ENCODE assay signal across 22 mouse cellular contexts in genomic region chr2:116289886-116290285, GRCm38 (mm10).
DNase-seq lines count a peak whose midpoint lies in the region; ATAC-seq and TF ChIP-seq lines count a peak whose summit lies in the region.
"Had no signal": no experiment of that assay in that cellular context is flagged by ENCODE, and none has a peak within 500 bp of the region (broad histone marks: within the 10 kb centered on the region; RNA-seq: fewer than 3 reads in every experiment).

No protein-coding gene starts in this region.

- no peaks in the 10 kb centered on the region for H3K9me3 ChIP-seq in forebrain, postnatal 0 days (ENCODE audit: low read length)
- no peaks in the 10 kb centered on the region for H3K9me3 ChIP-seq in forebrain, embryonic 11.5 days (ENCODE audit: control insufficient read depth, low read length)
- H3K9me3 ChIP-seq in midbrain, embryonic 15.5 days, result no peaks in the 10 kb centered on the region
- H3K9me3 ChIP-seq in midbrain, embryonic 10.5 days (replicated peaks), result no peaks in the 10 kb centered on the region
- no peaks in the 10 kb centered on the region for H3K9me3 ChIP-seq in hindbrain, embryonic 13.5 days
- H3K9me3 ChIP-seq: embryonic facial prominence, embryonic 12.5 days; heart, embryonic 12.5 days; hindbrain, embryonic 15.5 days had no signal

- no peak for TF ChIP-seq CTCF in forebrain, postnatal 0 days (IDR thresholded peaks at IDR 0.05; ENCODE audit: low read depth)

- H3K36me3 ChIP-seq in forebrain, postnatal 0 days (ENCODE audit: insufficient read depth), result no peaks in the 10 kb centered on the region
- no peaks in the 10 kb centered on the region for H3K36me3 ChIP-seq in forebrain, embryonic 11.5 days (ENCODE audit: control insufficient read depth, insufficient read depth, low read length)
- H3K36me3 ChIP-seq in midbrain, embryonic 15.5 days (replicated peaks), result no peaks in the 10 kb centered on the region
- no peaks in the 10 kb centered on the region for H3K36me3 ChIP-seq in midbrain, embryonic 10.5 days
- no peaks in the 10 kb centered on the region for H3K36me3 ChIP-seq in hindbrain, embryonic 13.5 days
- H3K36me3 ChIP-seq: embryonic facial prominence, embryonic 12.5 days; heart, embryonic 12.5 days; hindbrain, embryonic 15.5 days had no signal

- H3K27ac ChIP-seq in forebrain, postnatal 0 days (ENCODE audit: low read depth, low read length), result no peak overlapping the region
- no peak overlapping the region for H3K27ac ChIP-seq in forebrain, embryonic 11.5 days (ENCODE audit: low read depth, low read length)
- H3K27ac ChIP-seq in midbrain, embryonic 15.5 days, result no peak overlapping the region
- H3K27ac ChIP-seq in midbrain, embryonic 10.5 days (replicated peaks), result no peak overlapping the region
- H3K27ac ChIP-seq in hindbrain, embryonic 13.5 days, result peak overlapping the region; percentile 30; the same call in 1 of the 2 replicates
- H3K27ac ChIP-seq: embryonic facial prominence, embryonic 12.5 days; gastrocnemius, adult 2 months; hindbrain, embryonic 15.5 days had no signal

- H3K27me3 ChIP-seq in forebrain, postnatal 0 days (ENCODE audit: insufficient read depth, low read length), result no peaks in the 10 kb centered on the region
- no peaks in the 10 kb centered on the region for H3K27me3 ChIP-seq in forebrain, embryonic 11.5 days (ENCODE audit: control insufficient read depth, insufficient read depth, low read length)
- H3K27me3 ChIP-seq in midbrain, embryonic 15.5 days (replicated peaks), result no peaks in the 10 kb centered on the region
- H3K27me3 ChIP-seq in midbrain, embryonic 10.5 days (ENCODE audit: low read depth, poor library complexity, severe bottlenecking), result no peaks in the 10 kb centered on the region
- no peaks in the 10 kb centered on the region for H3K27me3 ChIP-seq in hindbrain, embryonic 13.5 days
- H3K27me3 ChIP-seq: CH12.LX; embryonic facial prominence, embryonic 12.5 days; heart, embryonic 12.5 days; hindbrain, embryonic 15.5 days had no signal

- WGBS in forebrain, postnatal 0 days, result 24% methylated on average over 7 of the region's 7 CpGs
- WGBS in forebrain, embryonic 11.5 days, result 69% methylated on average over 7 of the region's 7 CpGs
- WGBS in midbrain, embryonic 15.5 days, result 65% methylated on average over 7 of the region's 7 CpGs
- 92% methylated on average over 7 of the region's 7 CpGs for WGBS in midbrain, embryonic 10.5 days
- 59% methylated on average over 7 of the region's 7 CpGs for WGBS in hindbrain, embryonic 13.5 days

- H3K4me2 ChIP-seq in forebrain, postnatal 0 days (ENCODE audit: low read depth), result no peak overlapping the region
- no peak overlapping the region for H3K4me2 ChIP-seq in forebrain, embryonic 11.5 days (ENCODE audit: low read depth, low read length, severe bottlenecking)
- no peak overlapping the region for H3K4me2 ChIP-seq in midbrain, embryonic 15.5 days
- no peak overlapping the region for H3K4me2 ChIP-seq in hindbrain, embryonic 13.5 days
- H3K4me2 ChIP-seq: embryonic facial prominence, embryonic 12.5 days; heart, embryonic 12.5 days; hindbrain, embryonic 15.5 days had no signal

- DNase-seq in forebrain, postnatal 0 days, result peak; percentile 11
- DNase-seq in forebrain, embryonic 11.5 days (ENCODE audit: low spot score), result no peak
- no peak for DNase-seq in midbrain, embryonic 10.5 days (ENCODE audit: low spot score)
- DNase-seq in brain, adult 2 months (ENCODE audit: low read depth, low spot score), result peak; percentile 6
- DNase-seq in right cerebral cortex, adult 2 months (ENCODE audit: low spot score in 2 of 2), result no peak
- DNase-seq in gastrocnemius, adult 18-20 months (ENCODE audit: low spot score), result no peak
- DNase-seq: adrenal gland, postnatal 25 days; cerebellum, adult 11 months; cerebellum, adult 8-10 months; cerebellum, postnatal 14 days; gastrocnemius, adult 2 months; gastrocnemius, postnatal 25 days; kidney, adult 18-20 months had no signal

- no peak overlapping the region for H3K9ac ChIP-seq in forebrain, postnatal 0 days
- H3K9ac ChIP-seq in forebrain, embryonic 11.5 days (ENCODE audit: low read length), result no peak overlapping the region
- H3K9ac ChIP-seq in midbrain, embryonic 15.5 days, result no peak overlapping the region
- H3K9ac ChIP-seq in hindbrain, embryonic 13.5 days, result no peak overlapping the region
- H3K9ac ChIP-seq: embryonic facial prominence, embryonic 12.5 days; heart, embryonic 12.5 days; hindbrain, embryonic 15.5 days had no signal

- H3K4me1 ChIP-seq in forebrain, postnatal 0 days (ENCODE audit: insufficient read depth), result no peaks in the 10 kb centered on the region
- no peaks in the 10 kb centered on the region for H3K4me1 ChIP-seq in forebrain, embryonic 11.5 days (replicated peaks; ENCODE audit: control insufficient read depth, insufficient read depth, low read length)
- H3K4me1 ChIP-seq in midbrain, embryonic 15.5 days, result no peaks in the 10 kb centered on the region
- H3K4me1 ChIP-seq in midbrain, embryonic 10.5 days, result no peaks in the 10 kb centered on the region
- peaks cover 8% of the 10 kb centered on the region; the same call in 1 of the 2 replicates for H3K4me1 ChIP-seq in hindbrain, embryonic 13.5 days (replicated peaks)
- H3K4me1 ChIP-seq: embryonic facial prominence, embryonic 12.5 days; heart, embryonic 12.5 days; hindbrain, embryonic 15.5 days had no signal

- H3K4me3 ChIP-seq in forebrain, postnatal 0 days (ENCODE audit: low read depth, low read length), result no peak overlapping the region
- no peak overlapping the region for H3K4me3 ChIP-seq in forebrain, embryonic 11.5 days (ENCODE audit: low read depth, low read length)
- no peak overlapping the region for H3K4me3 ChIP-seq in midbrain, embryonic 15.5 days
- no peak overlapping the region for H3K4me3 ChIP-seq in midbrain, embryonic 10.5 days
- no peak overlapping the region for H3K4me3 ChIP-seq in hindbrain, embryonic 13.5 days
- H3K4me3 ChIP-seq: embryonic facial prominence, embryonic 12.5 days; gastrocnemius, adult 2 months; heart, embryonic 12.5 days; hindbrain, embryonic 15.5 days had no signal

- ATAC-seq in forebrain, postnatal 0 days, result no peak
- ATAC-seq in forebrain, embryonic 11.5 days (replicated peaks; ENCODE audit: low FRiP score), result no peak
- ATAC-seq in midbrain, embryonic 15.5 days (replicated peaks), result 0 out of 2 replicates have a peak, but pooled peaks have one; percentile 33
- ATAC-seq in hindbrain, embryonic 13.5 days (ENCODE audit: low FRiP score), result 0 out of 2 replicates have a peak, but pooled peaks have one; percentile 43
- ATAC-seq: activated CD4-positive, CD25-positive, alpha-beta regulatory T cell, adult 4 months; forebrain, embryonic 16.5 days; Patski had no signal

Comparison
In these comparisons a context has a peak if more than half of its experiments do, and no peak if none do; other contexts are left out.
1. DNase-seq: peak in forebrain, postnatal 0 days (single experiment) and brain, adult 2 months (single experiment); none in forebrain, embryonic 11.5 days (single experiment), midbrain, embryonic 10.5 days (single experiment), right cerebral cortex, adult 2 months (0 of 2) and gastrocnemius, adult 18-20 months (single experiment).
2. ATAC-seq: peak in midbrain, embryonic 15.5 days (single experiment) and hindbrain, embryonic 13.5 days (single experiment); none in forebrain, postnatal 0 days (single experiment) and forebrain, embryonic 11.5 days (single experiment).